Mouse (Mus musculus) lung, postnatal 0 days (tissue): ENCODE data around the gene Gpank1.

Experiments
- CTCF ChIP-seq: IDR thresholded peaks from 2 replicates; pipeline ENCODE4 v1.5.1; 2016; ENCODE audit warnings: antibody characterized with exemption, mild to moderate bottlenecking
- EP300 ChIP-seq: IDR thresholded peaks from 2 replicates; pipeline ENCODE4 v1.6.1; 2016; ENCODE audit warnings: antibody characterized with exemption, mild to moderate bottlenecking, control low read depth

DNA sequence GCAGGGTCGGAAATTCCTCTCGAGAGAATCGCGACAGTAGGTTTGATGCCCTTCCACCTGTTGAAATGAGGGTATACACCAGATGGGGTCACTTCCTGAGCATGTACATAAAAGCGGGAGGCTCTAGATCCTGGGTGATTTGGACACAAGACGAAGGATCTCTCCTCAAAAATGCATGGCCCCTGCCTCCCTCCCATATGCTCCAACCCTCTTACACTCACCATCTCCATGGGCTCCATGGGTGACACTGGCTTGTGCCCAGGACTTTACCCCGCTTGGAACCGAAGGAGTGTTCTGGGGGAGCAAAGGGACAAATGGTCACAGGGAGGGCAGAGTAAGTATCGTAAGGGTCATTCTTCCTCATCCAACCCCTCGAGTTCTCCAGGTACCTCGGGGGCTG lies 40.2 kb downstream of the Gpank1 start:
- TF ChIP-seq CTCF (no peak), EP300 (no peak)
